Mouse (Mus musculus): ENCODE data around the gene Szrd1.

Szrd1 gene

DNA sequence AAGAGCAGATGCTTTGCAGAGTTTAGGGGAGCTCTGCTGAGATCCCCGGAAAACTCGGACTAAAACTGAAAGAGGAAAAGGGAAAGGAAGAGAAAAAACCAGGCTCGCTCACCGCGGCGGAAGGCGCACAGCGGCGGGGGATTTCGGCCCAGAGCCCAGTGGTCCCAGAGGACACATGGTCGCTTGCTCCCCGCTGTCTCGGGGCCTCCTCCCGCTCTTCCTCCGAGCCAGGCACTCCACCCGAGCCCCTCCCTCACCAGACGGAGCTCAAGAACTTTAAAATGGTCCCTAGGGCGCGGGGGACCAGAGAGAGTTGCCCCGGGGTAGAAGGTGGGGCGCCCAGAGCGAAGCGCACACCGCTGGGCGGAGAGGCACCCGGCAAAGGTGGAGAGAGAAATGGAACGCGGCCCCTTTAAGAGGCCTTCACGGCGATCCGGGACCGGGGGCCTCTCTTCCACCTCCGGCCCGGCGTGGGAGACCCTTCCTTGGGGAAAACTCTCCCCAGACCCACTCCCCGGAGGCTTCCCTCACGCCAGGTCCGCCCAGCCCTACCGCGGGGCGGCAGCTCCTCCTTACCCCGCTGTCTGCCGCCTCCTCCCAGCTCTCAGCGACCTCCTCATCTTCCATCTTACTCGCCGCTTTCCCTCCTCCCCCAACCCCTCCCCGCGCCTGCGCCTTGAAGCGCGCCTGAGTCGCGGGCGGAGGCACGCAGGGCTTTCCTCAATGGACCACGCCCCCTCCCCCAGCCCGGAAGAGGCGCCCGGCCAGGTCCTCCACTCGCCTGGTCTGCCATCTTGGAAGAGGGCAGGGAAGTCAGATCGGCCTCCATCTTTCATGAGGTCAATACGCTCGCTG, at the start of gene Szrd1:
Gene Szrd1 (minus strand): TSS at position 660 of the 855 bp plus-strand sequence.
- peak; percentile 16; the same call in 1 of the 2 replicates for TF ChIP-seq GATA4 (IDR thresholded peaks at IDR 0.05; ENCODE audit: insufficient replicate concordance, low read length)

DNA sequence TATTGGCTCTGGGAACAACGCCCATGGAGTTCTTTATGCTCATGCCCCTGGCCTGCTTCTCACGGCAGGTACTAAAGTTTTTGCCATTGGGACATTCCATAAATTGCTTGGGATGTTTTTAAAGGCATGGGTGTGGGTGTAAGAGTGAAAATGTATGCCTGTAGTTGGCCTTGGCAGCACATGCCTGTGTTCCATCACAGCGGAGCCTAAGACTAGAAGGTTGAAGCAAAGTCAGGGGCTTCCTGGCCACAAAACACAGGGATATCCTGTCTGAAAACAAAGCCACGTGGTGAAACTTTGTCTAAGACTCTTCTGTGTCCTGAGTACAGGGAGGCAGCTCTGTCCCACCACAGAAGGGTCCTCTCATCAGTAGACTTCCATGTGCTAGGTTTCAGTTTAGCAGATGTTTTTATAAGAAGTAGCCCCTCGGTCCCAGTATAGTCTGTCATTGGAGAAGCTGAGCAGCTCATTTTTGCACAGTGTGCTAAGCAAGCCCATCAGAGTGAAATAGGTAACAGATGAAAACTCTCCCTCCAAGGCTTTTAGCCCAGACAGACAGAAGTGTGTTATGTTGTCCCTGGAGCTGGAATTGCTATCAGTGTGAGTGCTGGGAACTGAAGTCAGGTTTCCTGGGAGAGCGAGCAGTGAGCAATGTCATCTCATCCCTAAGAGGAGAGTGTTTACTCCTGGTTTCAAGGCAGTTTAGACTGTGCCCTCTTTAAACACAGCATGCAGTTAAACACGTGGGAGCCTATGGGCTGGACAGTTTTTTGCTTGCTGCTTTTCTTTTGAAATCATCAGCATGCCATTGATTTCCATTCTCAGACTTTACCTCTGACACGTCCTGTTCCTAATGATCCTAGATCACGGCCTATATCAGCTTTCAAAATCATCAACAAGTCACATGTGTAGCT, 47.6 kb upstream of the Szrd1 start:
- no peak for TF ChIP-seq GATA4 (IDR thresholded peaks at IDR 0.05; ENCODE audit: insufficient replicate concordance, low read length)

DNA sequence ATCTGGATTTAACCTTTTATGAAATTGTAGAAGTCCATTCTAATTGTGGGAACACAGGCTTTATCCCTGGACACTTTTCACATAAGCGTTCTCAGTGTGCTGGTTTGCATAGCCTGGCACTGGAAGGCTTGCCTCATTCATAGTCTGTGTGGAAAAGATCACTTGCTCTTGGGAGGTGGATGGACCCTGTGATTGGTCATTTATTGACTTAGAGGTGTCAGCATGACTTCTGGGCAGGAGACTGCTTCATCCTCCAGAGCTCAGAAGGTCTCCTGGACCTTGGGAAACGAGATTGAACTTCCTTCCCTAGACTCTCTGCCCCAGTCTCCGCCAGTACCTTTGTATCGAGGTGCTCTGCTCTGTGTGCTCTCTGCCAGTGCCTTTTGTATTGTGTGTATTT, 44.9 kb upstream of the Szrd1 start:
- no peak for TF ChIP-seq GATA4 (IDR thresholded peaks at IDR 0.05; ENCODE audit: insufficient replicate concordance, low read length)

DNA sequence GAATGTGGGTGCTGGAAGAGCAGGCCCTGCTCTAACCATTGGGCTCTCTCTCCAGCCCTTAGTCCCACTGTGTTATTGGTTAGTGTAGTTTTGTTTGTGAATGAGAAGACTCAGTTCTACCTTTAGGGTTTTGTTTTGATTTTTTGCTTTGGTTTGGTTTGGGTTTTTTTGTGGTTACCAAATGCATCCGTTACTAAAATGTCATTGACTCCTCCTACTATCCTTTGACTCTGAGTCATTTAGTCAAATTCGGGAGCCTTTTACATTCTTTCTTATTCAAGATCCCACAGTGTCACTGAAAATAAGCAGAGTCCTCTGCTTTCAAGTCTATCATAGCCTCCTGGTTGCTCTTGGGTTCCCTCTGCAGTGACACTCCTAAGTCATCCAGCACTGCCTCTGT, 44.4 kb upstream of the Szrd1 start:
- no peak for TF ChIP-seq GATA4 (IDR thresholded peaks at IDR 0.05; ENCODE audit: insufficient replicate concordance, low read length)

DNA sequence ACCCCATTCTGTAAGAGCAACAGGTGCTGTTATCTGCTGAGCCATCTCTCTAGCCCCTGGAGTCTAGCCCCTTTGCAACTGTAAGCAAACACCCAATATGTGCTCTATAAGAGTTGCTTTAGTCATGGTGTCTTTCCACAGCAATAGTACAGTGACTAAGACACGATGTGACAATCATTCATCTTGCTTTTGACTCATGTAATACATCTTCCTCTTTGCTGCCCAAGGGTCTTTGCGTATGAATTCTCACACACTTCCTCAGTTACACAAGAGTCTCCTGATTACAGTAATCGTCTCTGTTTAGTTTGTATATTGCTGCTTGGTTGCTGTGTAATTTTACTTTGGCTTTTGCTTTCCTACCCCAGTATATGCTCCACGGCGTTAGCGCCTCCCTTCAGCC, 42.4 kb upstream of the Szrd1 start:
- no peak for TF ChIP-seq GATA4 (IDR thresholded peaks at IDR 0.05; ENCODE audit: insufficient replicate concordance, low read length)

DNA sequence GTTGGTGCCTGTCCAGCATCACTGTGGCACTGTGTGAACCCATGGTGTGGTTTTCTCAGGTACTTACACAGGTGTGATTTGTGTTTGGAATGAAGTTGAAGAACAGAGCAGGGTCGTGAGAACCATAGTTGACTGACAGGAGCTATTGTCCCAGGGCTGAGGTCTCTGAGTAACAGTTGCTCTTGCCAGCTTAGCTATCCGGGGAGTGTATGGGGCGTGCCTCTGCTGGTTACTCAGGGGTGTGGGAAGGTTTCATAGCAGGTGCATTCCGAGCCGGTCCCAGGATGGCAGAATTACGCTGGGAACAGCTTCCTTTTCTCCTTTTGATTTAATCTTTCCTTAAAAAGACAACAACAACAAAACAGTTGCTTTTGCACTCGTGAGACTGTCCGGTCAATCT, 41.3 kb upstream of the Szrd1 start:
- TF ChIP-seq GATA4 (IDR thresholded peaks at IDR 0.05; ENCODE audit: insufficient replicate concordance, low read length), result no peak

DNA sequence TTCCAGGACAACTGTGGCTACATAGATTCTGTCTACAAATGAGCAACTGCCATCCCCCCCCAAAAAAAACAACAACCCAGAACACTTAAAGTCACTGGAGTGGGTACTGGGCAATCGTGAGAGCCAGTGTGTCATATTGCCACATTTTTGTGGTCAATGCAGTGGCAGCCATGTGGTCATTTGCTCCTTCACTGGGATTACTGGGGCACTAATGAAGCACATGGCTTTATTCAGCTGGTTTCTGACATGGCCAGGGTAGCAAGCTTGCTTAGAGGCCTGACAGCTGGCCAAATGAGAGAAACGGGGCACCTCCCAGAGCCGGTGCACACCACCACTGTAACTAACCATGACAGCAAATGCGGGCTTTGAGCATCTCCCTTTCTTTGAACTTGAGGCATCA, 38.9 kb upstream of the Szrd1 start:
- no peak for TF ChIP-seq GATA4 (IDR thresholded peaks at IDR 0.05; ENCODE audit: insufficient replicate concordance, low read length)

DNA sequence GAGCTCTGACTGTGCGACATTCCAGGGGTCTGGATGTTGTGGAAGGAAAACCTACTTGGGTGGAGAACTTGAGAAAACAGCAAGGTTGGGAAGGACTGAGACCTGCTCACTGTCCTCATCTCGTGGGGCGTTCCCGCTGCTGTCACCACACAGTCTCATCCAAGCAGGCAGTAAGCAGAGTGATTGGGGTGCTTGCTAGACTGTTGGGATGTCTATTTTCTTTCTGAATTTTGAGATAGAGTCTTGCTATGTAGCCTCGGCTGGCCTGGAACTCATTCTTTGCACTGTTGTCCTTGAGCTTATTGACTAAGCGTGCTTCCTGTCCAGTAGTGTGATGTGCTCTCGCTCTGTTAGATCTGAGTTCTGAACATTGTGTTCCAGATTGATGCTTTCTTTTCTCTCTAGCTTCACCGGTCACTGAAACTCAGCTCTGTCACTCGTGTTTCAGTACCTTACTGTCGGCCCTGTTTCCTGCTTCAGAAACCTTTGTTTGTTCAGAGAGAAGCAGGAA, 36.8 kb upstream of the Szrd1 start:
- no peak for TF ChIP-seq GATA4 (IDR thresholded peaks at IDR 0.05; ENCODE audit: insufficient replicate concordance, low read length)

DNA sequence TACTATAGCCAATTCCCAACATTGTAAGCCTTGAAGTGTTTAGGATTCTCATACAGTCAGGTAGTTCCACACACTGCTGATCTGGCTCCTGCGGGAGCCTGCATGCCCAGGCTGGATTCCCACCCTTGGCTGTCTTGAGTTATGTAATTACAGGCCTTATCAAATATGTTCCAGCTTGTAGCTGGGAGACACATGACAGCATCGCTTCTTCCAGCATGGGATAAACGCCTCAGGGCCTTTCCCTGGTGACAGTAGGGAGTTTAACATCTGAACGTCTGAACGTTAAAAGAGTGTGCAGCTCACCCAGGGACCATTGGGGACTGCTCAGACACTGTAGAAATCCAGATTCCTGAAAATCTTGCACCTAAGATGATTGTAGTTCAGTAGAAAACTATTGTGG, 36.2 kb upstream of the Szrd1 start:
- TF ChIP-seq GATA4 (IDR thresholded peaks at IDR 0.05; ENCODE audit: insufficient replicate concordance, low read length), result no peak

DNA sequence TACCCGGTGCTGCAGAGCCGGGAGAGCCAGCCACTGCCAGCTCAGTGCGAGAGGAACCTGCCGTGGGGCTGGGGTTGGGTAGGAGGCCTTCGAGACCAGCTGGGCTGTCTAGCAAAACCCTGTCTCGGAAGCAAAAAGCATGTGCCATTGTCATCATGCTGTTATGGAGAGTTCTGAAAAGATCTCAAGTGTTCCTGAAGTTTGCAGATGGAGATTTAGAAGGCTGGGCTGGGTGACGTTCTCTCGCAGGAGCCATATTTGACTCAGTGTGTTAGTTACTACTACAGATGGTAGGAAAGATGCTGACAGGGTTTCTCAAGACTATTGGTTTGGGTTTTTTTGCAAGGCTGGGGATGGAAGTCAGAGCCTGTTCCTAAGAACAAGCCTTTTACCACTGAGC, 32.5 kb upstream of the Szrd1 start:
- TF ChIP-seq GATA4 (IDR thresholded peaks at IDR 0.05; ENCODE audit: insufficient replicate concordance, low read length), result no peak

DNA sequence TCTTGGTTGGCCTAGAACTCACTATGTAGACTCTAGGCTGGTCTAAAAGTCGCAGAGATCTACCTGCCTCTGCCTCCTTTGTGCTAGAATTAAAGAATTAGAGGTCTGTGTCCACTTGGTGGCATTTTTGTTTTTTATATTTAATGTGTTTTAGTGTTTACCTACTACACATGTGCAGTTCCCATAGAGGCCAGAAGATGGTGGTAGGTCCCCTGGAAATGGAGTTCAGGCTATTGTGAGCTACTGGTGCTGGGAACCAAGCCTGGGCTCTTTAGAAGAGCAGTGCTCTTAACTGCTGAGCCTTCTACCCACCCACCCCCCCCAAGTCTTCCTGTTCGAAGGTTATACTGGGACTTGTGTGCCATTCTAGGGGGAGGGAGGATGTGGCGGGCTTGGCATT, 27.6 kb upstream of the Szrd1 start:
- no peak for TF ChIP-seq GATA4 (IDR thresholded peaks at IDR 0.05; ENCODE audit: insufficient replicate concordance, low read length)

DNA sequence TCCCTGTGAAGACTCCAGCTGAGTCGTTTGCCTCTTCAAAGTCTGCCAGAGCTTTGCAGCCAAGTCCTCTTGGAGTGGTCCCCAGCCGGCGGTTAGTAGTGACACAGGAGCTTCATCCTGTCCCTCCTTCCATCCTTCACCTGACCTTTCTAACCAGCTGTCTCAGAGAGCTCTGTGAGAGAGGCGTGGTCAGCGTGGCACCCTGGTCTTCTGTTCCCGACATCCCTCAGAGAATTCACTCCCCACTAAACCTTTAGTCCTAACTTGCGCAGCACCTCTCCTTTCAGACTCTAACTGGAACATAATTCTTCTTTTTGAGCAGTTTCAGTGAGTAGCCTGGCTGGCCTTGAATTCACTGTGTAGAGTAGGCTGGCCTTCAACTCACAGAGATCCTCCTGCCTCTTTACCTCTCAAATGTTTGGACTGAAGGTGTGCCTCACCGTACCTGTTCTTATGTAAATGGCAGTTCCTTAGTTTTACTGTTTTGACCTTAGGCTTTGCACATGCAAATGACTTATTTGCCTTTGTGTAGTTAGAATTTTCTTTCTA, 26.2 kb upstream of the Szrd1 start:
- TF ChIP-seq GATA4 (IDR thresholded peaks at IDR 0.05; ENCODE audit: insufficient replicate concordance, low read length), result no peak

DNA sequence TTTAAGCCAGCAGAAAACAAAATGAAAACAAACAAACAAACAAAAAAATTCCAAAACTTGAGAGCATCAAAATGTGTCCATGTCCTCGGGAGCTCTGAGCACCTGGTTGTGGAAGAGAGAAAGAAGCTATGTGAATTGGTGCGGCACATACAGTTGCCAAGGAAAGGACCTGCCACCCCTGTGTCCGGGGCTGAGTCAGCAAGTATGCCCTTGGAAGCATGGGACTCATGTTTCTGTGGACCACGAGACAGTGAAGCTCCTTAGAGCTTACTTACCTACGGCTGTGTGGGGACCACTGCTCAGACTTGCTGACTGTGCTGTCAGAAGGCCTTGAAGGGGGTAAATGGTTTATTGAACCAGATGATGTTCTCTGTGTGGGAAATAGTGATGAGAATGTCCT, 24.2 kb upstream of the Szrd1 start:
- TF ChIP-seq GATA4 (IDR thresholded peaks at IDR 0.05; ENCODE audit: insufficient replicate concordance, low read length), result no peak

DNA sequence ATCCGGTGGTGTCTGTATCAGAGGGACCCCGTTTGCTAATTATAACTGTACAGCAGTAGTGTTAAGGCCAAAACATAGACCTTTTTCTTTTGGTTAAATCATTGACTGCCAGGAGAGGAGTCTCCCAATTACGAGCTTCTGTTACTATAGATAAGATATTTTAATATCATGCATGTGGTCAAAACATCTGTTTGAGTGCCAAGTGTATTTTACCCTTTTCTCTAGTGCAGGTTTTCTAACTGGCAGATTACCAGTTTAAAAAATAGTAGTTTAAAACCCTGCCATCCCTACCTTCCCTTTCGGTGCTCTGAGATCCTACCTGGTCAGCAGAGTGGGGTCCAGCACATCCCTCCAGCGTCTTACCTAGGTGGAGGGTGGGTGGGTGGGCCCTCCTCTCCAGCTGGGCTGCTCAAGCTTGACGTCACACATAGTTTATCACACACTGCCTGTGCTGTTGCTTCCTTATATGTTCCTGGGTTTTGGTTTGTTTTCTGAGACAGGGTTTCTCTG, 22.2 kb upstream of the Szrd1 start:
- no peak for TF ChIP-seq GATA4 (IDR thresholded peaks at IDR 0.05; ENCODE audit: insufficient replicate concordance, low read length)

DNA sequence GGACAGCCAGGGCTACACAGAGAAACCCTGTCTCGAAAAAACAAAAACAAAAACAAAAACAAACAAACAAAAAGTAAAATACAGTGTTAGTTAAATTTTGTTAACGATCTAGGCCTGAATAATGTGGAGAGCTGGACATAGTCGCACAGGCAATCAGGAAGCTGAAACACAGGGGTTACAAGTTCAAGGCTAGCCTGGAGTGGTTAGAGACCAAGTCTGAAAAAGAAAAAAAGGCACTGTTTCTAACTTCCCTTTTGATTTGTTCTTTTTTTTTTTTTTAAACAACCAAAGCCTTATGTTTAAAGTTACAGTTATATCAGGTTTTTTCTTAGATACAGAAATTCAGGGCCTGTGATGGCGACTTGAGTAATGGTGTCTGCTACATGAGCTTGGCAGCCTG, 20.6 kb upstream of the Szrd1 start:
- no peak for TF ChIP-seq GATA4 (IDR thresholded peaks at IDR 0.05; ENCODE audit: insufficient replicate concordance, low read length)
